Mouse (Mus musculus): ENCODE data around the gene Ifit3b.
"Not testable (repeated sequence)": the region's sequence is repeated elsewhere in the genome, so short reads cannot be mapped to it uniquely, and the experiment has no call there.

Gene Ifit3b

GRCm38 (mm10) chr19:34607237-34608051, at the start of gene Ifit3b:
Gene Ifit3b, plus strand, starts transcription at chr19:34607970.
- DNase-seq (ENCODE audit: low read depth, low spot score): not testable (repeated sequence)

DNA sequence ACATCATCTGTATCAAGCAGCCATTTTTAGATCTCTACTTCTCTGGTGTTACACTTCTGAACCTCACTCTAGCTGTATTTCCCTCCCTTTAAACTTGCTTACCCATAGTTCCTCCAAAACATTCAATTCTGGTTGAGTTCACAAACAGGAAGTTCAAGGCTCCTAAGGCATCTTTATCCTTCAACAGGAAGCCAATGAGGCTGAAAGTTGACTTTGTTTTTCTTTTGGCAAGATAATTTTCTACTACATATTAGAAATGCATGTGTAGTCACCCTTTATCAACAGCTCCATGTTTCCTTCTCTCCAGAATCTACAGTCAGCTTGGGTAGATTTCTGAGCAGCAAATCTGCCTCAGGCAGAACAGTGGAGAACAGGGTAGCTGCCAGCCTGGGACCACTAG, 45.2 kb upstream of the Ifit3b start:
- no peak for DNase-seq (ENCODE audit: low read depth, low spot score)

DNA sequence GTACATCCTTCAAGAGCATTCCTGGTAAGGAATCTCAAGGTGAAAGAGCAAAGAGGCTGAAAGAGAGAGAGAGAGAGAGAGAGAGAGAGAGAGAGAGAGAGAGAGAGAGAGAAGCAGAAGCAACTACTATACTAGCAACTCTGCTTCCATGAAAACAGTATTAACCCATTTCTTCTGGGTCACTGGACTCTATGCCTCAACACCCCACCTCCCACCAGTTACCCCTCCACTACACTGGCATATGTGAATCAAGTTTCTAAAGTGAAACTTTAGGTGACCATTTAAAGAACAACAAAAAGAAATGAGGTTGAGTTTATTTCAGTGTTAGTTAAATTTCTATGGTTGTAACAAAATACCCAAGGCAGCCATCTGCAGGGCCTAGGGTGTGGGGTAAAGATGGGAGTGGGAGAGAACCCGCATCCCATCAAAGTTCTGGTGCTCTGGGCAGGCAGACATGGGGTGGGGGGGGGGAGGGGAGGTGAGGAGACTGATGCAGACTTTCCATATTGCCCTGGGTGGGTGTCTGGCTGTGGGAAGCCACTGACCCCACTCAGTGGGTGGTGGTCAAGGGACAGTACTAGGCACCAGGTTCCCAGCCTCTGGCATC, 41.5 kb upstream of the Ifit3b start:
- no peak for DNase-seq (ENCODE audit: low read depth, low spot score)

DNA sequence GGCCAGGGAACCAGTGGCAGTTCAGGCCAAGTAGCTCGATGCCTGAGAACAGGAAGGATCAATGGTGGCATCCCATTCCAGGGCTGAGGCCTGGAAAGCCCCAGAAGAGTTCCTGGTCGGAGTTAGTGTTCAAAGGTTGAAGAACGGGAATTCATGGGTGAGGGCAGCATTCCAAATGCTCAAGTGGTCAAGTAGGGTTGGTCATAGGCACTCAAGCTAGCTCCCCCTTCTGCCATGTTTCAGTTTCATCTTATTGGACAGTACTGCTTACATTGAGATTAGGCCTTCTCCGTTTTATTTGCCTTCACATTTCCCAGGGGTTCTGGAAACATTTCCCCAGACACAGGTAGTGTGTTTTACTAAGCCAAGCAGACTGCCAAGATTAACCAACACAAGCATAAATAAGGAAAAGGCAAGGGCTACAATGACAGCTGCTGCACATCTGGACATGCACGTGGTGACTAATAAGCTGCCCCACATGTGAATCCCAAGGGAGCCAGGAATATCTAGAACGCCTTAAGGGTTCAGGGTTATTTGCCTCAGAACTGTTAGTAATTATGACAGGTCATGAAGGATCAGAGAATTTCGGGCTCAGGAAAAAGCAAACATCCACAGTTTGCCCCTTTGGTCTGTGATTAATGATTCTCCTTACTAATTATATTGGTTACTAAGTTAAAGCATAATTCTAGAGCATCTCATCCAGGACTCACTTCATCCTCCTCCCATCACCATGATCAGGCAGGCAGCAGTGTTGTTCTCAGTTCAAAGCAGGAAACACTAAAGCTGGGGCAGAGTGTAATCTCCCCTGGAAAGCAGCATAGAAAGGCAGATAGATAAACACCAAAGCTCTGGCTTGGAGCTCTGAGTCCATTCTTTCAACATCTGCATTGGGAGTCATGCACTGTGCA, 38.5 kb upstream of the Ifit3b start:
- DNase-seq (ENCODE audit: low read depth, low spot score): no peak

- no peak for DNase-seq (ENCODE audit: low read depth, low spot score)
Observed at GRCm38 (mm10) chr19:34569896-34570476, 37.8 kb upstream of the Ifit3b start.

DNA sequence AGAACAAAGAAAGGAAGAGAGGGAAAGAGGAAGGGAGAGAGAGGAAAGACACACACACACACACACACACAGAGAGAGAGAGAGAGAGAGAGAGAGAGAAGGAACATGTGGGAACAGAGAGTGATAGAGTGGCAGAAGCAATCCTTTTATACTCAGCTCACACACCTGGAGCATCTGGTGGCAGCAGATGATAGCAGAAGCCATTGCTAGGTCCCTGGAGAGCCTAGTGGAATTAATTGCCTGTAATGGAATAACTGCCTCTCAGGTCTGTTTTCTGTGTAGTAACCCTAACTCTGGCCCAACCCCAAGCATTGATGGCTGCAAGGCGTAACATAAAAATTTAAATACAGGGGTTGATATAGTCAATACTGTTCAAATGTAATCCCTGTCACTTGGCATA, 36.7 kb upstream of the Ifit3b start:
- DNase-seq (ENCODE audit: low read depth, low spot score): no peak

- no peak for DNase-seq (ENCODE audit: low read depth, low spot score)
Observed at GRCm38 (mm10) chr19:34573650-34574049, 34.1 kb upstream of the Ifit3b start.

DNA sequence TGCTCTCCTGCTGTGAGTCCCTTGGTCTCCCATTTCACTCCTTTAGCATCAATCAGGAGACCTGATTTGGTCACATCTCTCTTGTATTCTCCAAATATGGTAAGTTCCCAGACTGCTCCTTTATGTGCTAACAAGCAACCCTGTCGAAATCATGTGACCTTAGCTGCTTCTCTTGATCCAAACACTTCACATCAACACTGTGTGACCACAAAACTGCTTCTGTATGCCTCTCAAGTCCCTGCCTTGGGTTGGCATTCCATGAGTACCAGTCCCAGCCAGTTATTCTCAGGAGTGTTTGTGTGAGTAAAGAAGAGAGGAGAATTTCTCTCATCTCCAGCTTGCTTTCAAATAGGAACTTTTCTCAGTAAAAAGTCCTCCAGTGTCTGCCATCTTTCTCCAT, 30.6 kb upstream of the Ifit3b start:
- DNase-seq (ENCODE audit: low read depth, low spot score): no peak

GRCm38 (mm10) chr19:34582696-34583095, 25.1 kb upstream of the Ifit3b start:
- DNase-seq (ENCODE audit: low read depth, low spot score): not testable (repeated sequence)

- not testable (repeated sequence) for DNase-seq (ENCODE audit: low read depth, low spot score)
Observed at GRCm38 (mm10) chr19:34583126-34583766, 24.5 kb upstream of the Ifit3b start, which contains the start of gene Ifit3. Gene Ifit3, plus strand, starts transcription at chr19:34583531.

- not testable (repeated sequence) for DNase-seq (ENCODE audit: low read depth, low spot score)
Observed at GRCm38 (mm10) chr19:34585740-34586458, 21.9 kb upstream of the Ifit3b start.

- not testable (repeated sequence) for DNase-seq (ENCODE audit: low read depth, low spot score)
Observed at GRCm38 (mm10) chr19:34587898-34588692, 19.7 kb upstream of the Ifit3b start.

- no peak for DNase-seq (ENCODE audit: low read depth, low spot score)
Observed at GRCm38 (mm10) chr19:34588959-34589358, 18.8 kb upstream of the Ifit3b start.

GRCm38 (mm10) chr19:34593456-34593855, 14.3 kb upstream of the Ifit3b start:
- DNase-seq (ENCODE audit: low read depth, low spot score): no peak

GRCm38 (mm10) chr19:34594523-34594922, 13.2 kb upstream of the Ifit3b start:
- DNase-seq (ENCODE audit: low read depth, low spot score): not testable (repeated sequence)

DNA sequence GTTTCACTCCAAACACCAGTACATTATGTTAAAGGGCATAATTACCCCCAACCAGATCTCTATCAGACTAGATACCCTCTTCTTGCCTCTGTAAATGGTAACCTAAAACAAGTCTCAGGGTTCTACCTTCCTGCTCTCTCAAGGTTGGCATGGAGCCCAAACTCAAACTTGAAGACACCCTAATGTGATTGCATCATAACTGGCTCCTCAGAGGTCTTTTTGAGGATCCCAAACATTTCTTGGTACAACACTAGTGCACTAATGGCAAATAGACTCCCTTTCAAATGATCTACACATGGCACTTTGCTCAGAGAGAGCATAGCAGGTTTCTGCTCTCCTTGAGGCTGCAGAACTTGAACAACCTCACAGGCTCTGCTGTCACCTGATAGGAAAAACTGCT, 11.0 kb upstream of the Ifit3b start:
- DNase-seq (ENCODE audit: low read depth, low spot score): no peak

- no peak for DNase-seq (ENCODE audit: low read depth, low spot score)
Observed at GRCm38 (mm10) chr19:34598341-34598740, 9.4 kb upstream of the Ifit3b start.

DNA sequence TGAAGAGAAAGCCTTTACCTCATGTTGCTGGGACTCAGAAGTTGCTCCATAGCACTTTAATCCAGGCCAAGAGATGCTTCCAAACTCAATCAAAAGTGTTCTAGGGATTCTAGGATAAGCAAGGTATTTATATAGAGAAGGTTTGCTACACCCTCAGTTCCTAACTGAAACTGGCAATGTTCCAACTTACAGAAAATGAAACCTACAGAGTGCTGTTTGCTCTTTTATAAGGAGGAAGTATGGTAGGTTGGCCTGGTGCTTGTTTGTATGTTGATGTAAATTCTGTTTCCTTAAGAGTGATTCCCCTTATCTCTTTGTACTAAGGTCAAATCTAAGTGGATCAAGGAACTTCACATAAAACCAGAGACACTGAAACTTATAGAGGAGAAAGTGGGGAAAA, 8.5 kb upstream of the Ifit3b start:
- DNase-seq (ENCODE audit: low read depth, low spot score): not testable (repeated sequence)

- DNase-seq (ENCODE audit: low read depth, low spot score): not testable (repeated sequence)
Observed at GRCm38 (mm10) chr19:34601888-34602287, 5.9 kb upstream of the Ifit3b start, which contains the start of gene Ifit1bl1. Gene Ifit1bl1, minus strand, starts transcription at chr19:34601956.

Measured in WW6 (cell line).